Mouse (Mus musculus): Measurements from ENCODE around the gene Sart3. TPM values are rescaled to one million over a fixed set of nuclear protein-coding genes. Genes with fewer than 3 reads are reported as not detected.
"Not testable (repeated sequence)": the region's sequence is repeated elsewhere in the genome, so short reads cannot be mapped to it uniquely, and the experiment has no call there.

Gene Sart3
- 79.0 and 80.9 TPM in 2 replicates for polyA plus RNA-seq (2016; fragmentation: Nextera tagmentation; extraction: Ambion mirVana)

- Histone ChIP-seq H3K36me3 (replicated peaks) (peaks cover 56% of the 10 kb centered on the region), H3K27me3 (replicated peaks; ENCODE audit: low read depth, poor library complexity, severe bottlenecking) (no peaks in the 10 kb centered on the region), H3K9me3 (no peaks in the 10 kb centered on the region), H3K27ac (replicated peaks) (peak within 1 kb of the TSS; percentile 99), H3K4me1 (peaks cover 32% of the 10 kb centered on the region), H3K4me3 (peak within 1 kb of the TSS; percentile 100)
- DNase-seq (ENCODE audit: low spot score) = peak; percentile 97
- WGBS = under 1% methylated on average over 49 of the region's 49 CpGs
Observed at GRCm38 (mm10) chr5:113772450-113772895, at the start of gene Sart3, which contains the start of gene Iscu. Gene Sart3 (minus strand): TSS chr5:113772510. Gene Iscu (plus strand): TSS chr5:113772748.

DNA sequence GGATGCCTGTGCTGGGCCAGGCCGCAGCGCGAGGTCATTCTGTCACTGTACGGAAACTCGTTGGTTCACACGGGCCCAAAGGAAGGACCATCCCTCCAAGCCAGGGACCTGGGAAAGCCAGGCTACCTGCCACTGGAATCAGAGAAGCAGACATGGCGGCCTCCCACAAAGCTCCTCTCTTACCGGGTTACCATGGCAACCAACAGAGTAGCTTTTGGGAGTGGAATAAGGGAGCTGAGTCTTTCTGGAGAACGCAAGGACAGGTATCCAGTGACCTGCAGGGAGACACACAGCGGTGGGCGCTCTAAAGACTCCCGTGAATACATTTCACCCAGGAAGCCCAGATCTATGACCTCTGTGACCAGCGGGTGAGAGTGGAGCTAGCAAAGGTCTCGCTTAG is 46.3 kb upstream of the Sart3 start:
- no peak for DNase-seq (ENCODE audit: low spot score)
- WGBS = 72% methylated on average over 14 of the region's 14 CpGs
- no peak overlapping the region for H3K27ac ChIP-seq (replicated peaks)
- H3K4me1 ChIP-seq = peaks cover 25% of the 10 kb centered on the region
- no peak overlapping the region for H3K4me3 ChIP-seq
- peaks cover 17% of the 10 kb centered on the region; the same call in 1 of the 2 replicates for H3K27me3 ChIP-seq (replicated peaks; ENCODE audit: low read depth, poor library complexity, severe bottlenecking)
- H3K36me3 ChIP-seq (replicated peaks) = no peaks in the 10 kb centered on the region
- H3K9me3 ChIP-seq = no peaks in the 10 kb centered on the region

- WGBS = 13% methylated on average over 15 of the region's 15 CpGs
- Histone ChIP-seq H3K4me1 (peaks cover 25% of the 10 kb centered on the region), H3K9me3 (0 out of 2 replicates have a peak, but pooled peaks cover 2% of the 10 kb centered on the region), H3K27me3 (replicated peaks; ENCODE audit: low read depth, poor library complexity, severe bottlenecking) (peaks cover 17% of the 10 kb centered on the region; the same call in 1 of the 2 replicates), H3K4me3 (peak overlapping the region; percentile 23; the same call in 1 of the 2 replicates), H3K36me3 (replicated peaks) (no peaks in the 10 kb centered on the region), H3K27ac (replicated peaks) (no peak overlapping the region)
- peak; percentile 92 for DNase-seq (ENCODE audit: low spot score)
Observed at GRCm38 (mm10) chr5:113815638-113816152, 43.4 kb upstream of the Sart3 start.

DNA sequence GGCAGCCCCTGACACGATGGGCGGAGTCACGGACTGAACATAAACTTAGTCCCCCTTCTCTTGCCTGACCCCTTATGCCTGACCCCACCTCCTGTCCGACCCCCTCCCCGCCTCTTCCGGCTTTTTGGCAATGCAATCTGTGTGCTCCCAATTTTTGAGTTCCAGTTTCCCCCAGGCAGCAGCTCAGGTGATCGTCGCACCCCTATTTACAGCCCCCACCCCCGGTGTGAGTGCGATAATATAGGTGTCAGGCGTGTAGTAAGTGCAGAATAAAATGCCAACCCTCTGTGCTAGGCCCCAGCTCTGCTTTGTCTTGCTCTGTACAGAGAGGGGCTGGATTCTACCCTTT is 42.7 kb upstream of the Sart3 start:
- 47% methylated on average over 11 of the region's 11 CpGs for WGBS

DNA sequence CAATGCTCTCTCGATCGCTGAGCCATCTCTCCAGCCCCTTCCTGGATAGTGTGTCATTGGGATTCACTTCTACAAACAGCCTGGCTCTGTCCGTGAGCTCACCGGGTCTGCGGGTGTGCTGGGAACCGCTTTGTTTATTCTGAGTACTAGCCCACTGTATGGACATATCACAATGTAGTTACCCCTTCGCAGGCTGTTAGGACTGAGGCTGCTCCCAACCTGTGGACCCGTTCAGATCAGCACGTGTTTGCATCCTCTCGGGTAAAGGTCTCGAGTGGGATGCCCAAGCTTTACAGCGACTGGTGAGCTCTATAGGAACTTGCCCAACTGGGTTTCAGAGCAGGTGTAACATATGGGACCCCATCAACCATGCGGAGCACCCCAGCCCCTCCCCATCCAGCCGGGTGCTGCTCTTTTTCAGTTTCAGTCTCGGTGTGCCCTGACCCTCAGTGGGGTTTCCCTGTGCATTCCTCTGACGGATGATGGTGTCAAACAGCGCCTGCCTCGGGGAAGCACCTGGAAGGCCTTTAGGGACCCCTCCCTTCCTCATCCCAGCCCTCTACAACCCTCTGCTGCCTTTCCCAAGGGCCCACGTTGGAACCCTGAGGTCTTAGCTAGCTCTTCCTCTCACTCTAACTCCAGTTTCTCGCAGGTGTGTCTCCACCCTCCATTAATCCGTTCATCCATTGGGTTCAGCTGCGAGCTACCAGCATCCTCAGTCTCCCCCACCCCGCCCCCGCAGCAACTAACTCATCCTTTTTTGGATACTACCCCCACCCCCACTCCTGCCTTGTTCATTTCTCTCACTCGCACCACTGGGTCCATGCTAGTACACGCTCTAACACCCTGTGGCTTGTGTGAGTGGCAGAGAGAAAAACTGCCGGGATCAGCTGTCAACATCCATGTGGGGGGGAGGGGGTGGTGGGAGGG is 42.1 kb upstream of the Sart3 start:
- Histone ChIP-seq H3K36me3 (replicated peaks) (no peaks in the 10 kb centered on the region), H3K27ac (replicated peaks) (no peak overlapping the region), H3K4me1 (peaks cover 25% of the 10 kb centered on the region), H3K9me3 (peaks cover 2% of the 10 kb centered on the region; the same call in 1 of the 2 replicates), H3K4me3 (no peak overlapping the region), H3K27me3 (replicated peaks; ENCODE audit: low read depth, poor library complexity, severe bottlenecking) (peaks cover 17% of the 10 kb centered on the region; the same call in 1 of the 2 replicates)
- WGBS = 32% methylated on average over 27 of the region's 27 CpGs
- DNase-seq (ENCODE audit: low spot score) = no peak

More for the DNA sequence above, 42.7 kb upstream of the Sart3 start:
- H3K36me3 ChIP-seq (replicated peaks) = no peaks in the 10 kb centered on the region
- no peak overlapping the region for H3K27ac ChIP-seq (replicated peaks)
- H3K9me3 ChIP-seq = peaks cover 2% of the 10 kb centered on the region; the same call in 1 of the 2 replicates
- peaks cover 17% of the 10 kb centered on the region; the same call in 1 of the 2 replicates for H3K27me3 ChIP-seq (replicated peaks; ENCODE audit: low read depth, poor library complexity, severe bottlenecking)
- no peak overlapping the region for H3K4me3 ChIP-seq
- H3K4me1 ChIP-seq = peaks cover 25% of the 10 kb centered on the region
- no peak for DNase-seq (ENCODE audit: low spot score)

DNA sequence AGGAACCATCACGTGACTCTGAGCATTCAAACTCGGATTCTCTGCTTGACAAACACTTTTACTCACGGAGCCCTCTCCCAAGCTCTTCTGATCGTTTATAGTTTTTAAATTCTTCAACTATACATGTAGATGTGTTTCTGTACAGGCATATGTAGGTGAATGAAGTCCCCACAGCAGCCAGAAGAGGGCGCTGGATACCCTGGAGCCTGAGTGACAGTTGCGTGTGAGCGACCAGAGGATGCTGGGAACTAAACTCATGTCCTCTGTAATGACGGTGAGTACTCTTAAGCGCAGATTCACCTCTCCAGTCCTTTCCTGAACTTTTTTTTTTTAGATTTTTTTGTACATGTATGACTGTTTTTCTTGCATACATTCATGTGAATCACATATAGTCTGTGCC is 41.3 kb upstream of the Sart3 start:
- 25% methylated on average over 9 of the region's 9 CpGs for WGBS
- Histone ChIP-seq H3K36me3 (replicated peaks) (no peaks in the 10 kb centered on the region), H3K27ac (replicated peaks) (no peak overlapping the region), H3K27me3 (replicated peaks; ENCODE audit: low read depth, poor library complexity, severe bottlenecking) (peaks cover 15% of the 10 kb centered on the region; the same call in 1 of the 2 replicates), H3K4me3 (no peak overlapping the region), H3K4me1 (peaks cover 29% of the 10 kb centered on the region), H3K9me3 (peaks cover 2% of the 10 kb centered on the region; the same call in 1 of the 2 replicates)
- DNase-seq (ENCODE audit: low spot score) = no peak

- peaks cover 13% of the 10 kb centered on the region; the same call in 1 of the 2 replicates for H3K27me3 ChIP-seq (replicated peaks; ENCODE audit: low read depth, poor library complexity, severe bottlenecking)
- peaks cover 2% of the 10 kb centered on the region; the same call in 1 of the 2 replicates for H3K9me3 ChIP-seq
- H3K27ac ChIP-seq (replicated peaks) = no peak overlapping the region
- WGBS = 85% methylated on average over 2 of the region's 2 CpGs
- H3K36me3 ChIP-seq (replicated peaks) = no peaks in the 10 kb centered on the region
- no peak for DNase-seq (ENCODE audit: low spot score)
- H3K4me3 ChIP-seq = no peak overlapping the region
- peaks cover 37% of the 10 kb centered on the region for H3K4me1 ChIP-seq
Observed at GRCm38 (mm10) chr5:113812638-113813037, 40.3 kb upstream of the Sart3 start.

DNA sequence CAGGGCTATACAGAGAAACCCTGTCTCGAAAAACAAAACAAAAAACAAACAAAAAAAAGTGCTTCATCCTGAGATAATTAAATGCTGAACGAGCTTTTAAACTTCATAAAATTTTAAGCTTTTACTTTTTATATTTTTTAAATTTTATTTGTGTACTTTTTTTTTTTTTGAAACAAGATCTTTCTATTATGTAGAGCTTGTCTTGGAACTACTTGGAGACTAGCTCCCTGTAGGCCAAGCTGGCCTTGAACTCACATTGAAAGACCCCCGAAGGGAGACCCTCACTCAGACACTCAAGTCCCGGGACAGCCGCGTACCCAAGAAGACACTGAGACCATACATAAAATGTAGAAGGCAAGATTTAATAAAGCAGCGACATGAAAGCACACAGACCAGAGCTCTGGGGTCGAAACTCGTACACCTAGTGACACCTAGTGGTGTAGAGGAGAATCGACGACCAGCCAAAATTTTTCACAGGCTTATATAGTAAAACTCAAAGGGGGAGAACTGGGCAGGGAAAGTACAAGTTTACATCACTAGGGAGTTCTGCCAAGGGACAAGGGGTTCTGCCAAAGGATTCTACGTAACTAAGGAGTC is 39.6 kb upstream of the Sart3 start:
- 24% methylated on average over 11 of the region's 12 CpGs for WGBS
- Histone ChIP-seq H3K4me1 (peaks cover 44% of the 10 kb centered on the region), H3K27me3 (replicated peaks; ENCODE audit: low read depth, poor library complexity, severe bottlenecking) (peaks cover 13% of the 10 kb centered on the region; the same call in 1 of the 2 replicates)
- H3K9me3 ChIP-seq; H3K36me3 ChIP-seq (replicated peaks); DNase-seq (ENCODE audit: low spot score); H3K27ac ChIP-seq (replicated peaks); H3K4me3 ChIP-seq: not testable (repeated sequence)

- Histone ChIP-seq H3K9me3 (peaks cover 2% of the 10 kb centered on the region; the same call in 1 of the 2 replicates), H3K27me3 (replicated peaks; ENCODE audit: low read depth, poor library complexity, severe bottlenecking) (peaks cover 13% of the 10 kb centered on the region; the same call in 1 of the 2 replicates), H3K27ac (replicated peaks) (no peak overlapping the region), H3K4me1 (peaks cover 42% of the 10 kb centered on the region), H3K36me3 (replicated peaks) (no peaks in the 10 kb centered on the region), H3K4me3 (no peak overlapping the region)
- DNase-seq (ENCODE audit: low spot score) = no peak
- 88% methylated on average over 4 of the region's 4 CpGs for WGBS
Observed at GRCm38 (mm10) chr5:113810111-113810510, 37.8 kb upstream of the Sart3 start.

- peak; percentile 80 for DNase-seq (ENCODE audit: low spot score)
- Histone ChIP-seq H3K36me3 (replicated peaks) (no peaks in the 10 kb centered on the region), H3K9me3 (peaks cover 2% of the 10 kb centered on the region; the same call in 1 of the 2 replicates), H3K4me1 (peaks cover 47% of the 10 kb centered on the region), H3K27me3 (replicated peaks; ENCODE audit: low read depth, poor library complexity, severe bottlenecking) (no peaks in the 10 kb centered on the region), H3K4me3 (peak overlapping the region; percentile 33; the same call in 1 of the 2 replicates), H3K27ac (replicated peaks) (peak overlapping the region; percentile 84)
- WGBS = 46% methylated on average over 2 of the region's 2 CpGs
Observed at GRCm38 (mm10) chr5:113808177-113808576, 35.9 kb upstream of the Sart3 start.

- H3K36me3 ChIP-seq (replicated peaks) = no peaks in the 10 kb centered on the region
- DNase-seq (ENCODE audit: low spot score) = peak; percentile 61
- peaks cover 2% of the 10 kb centered on the region; the same call in 1 of the 2 replicates for H3K9me3 ChIP-seq
- peak overlapping the region; percentile 84 for H3K27ac ChIP-seq (replicated peaks)
- H3K4me1 ChIP-seq = peaks cover 47% of the 10 kb centered on the region
- 30% methylated on average over 9 of the region's 9 CpGs for WGBS
- H3K4me3 ChIP-seq = peak overlapping the region; percentile 33; the same call in 1 of the 2 replicates
- H3K27me3 ChIP-seq (replicated peaks; ENCODE audit: low read depth, poor library complexity, severe bottlenecking) = no peaks in the 10 kb centered on the region
Observed at GRCm38 (mm10) chr5:113807712-113808111, 35.4 kb upstream of the Sart3 start.

DNA sequence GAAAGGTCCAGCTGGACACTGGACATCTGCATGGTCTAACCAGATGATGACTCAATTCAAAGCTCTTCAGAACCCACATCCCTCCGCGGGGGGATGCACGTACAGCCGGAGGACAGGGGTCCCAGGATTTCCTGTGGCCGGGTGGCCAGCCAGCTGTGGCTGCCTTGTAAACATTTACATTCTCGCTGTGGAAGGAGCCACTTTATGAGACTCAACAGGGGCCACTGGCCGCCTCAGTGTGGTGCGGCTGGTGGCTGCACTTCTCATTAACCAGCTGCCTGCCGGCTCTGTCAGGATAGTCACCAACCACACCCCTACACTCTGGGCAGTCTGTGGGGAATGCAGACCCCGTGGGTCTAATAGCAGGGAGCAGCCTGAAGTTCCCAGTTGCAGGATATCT is 34.1 kb upstream of the Sart3 start:
- H3K4me3 ChIP-seq = no peak overlapping the region
- H3K4me1 ChIP-seq = peaks cover 47% of the 10 kb centered on the region
- peak overlapping the region; percentile 7 for H3K27ac ChIP-seq (replicated peaks)
- H3K36me3 ChIP-seq (replicated peaks) = no peaks in the 10 kb centered on the region
- peaks cover 2% of the 10 kb centered on the region; the same call in 1 of the 2 replicates for H3K9me3 ChIP-seq
- 30% methylated on average over 10 of the region's 10 CpGs for WGBS
- no peaks in the 10 kb centered on the region for H3K27me3 ChIP-seq (replicated peaks; ENCODE audit: low read depth, poor library complexity, severe bottlenecking)
- DNase-seq (ENCODE audit: low spot score) = no peak

Measured in embryonic facial prominence, embryonic 10.5 days (tissue).